Mouse (Mus musculus): ENCODE measurements around the gene Bbs9. TPM values are rescaled to one million over a fixed set of nuclear protein-coding genes. Genes with fewer than 3 reads are reported as not detected.

Bbs9 gene
- polyA plus RNA-seq, 1 experiment from 2014 or later = 7.1 TPM

- TF ChIP-seq CTCF (IDR thresholded peaks at IDR 0.05) = no peak
- TF ChIP-seq EP300 (IDR thresholded peaks at IDR 0.05) = no peak
- Histone ChIP-seq H3K27me3 (replicated peaks; ENCODE audit: insufficient read depth, low read length) (no peaks in the 10 kb centered on the region), H3K4me1 (ENCODE audit: insufficient read depth, low read depth, low read length) (no peaks in the 10 kb centered on the region; the same call in 1 of the 2 replicates), H3K27ac (ENCODE audit: low read length) (peak overlapping the region; percentile 75; the same call in 1 of the 2 replicates), H3K9ac (replicated peaks; ENCODE audit: low read depth) (peak overlapping the region; percentile 54), H3K4me2 (replicated peaks; ENCODE audit: low read depth, low read length) (peak overlapping the region; percentile 88), H3K9me3 (ENCODE audit: low read length) (no peaks in the 10 kb centered on the region), H3K4me3 (ENCODE audit: low read depth, low read length) (peak overlapping the region; percentile 61), H3K36me3 (ENCODE audit: insufficient read depth, low read length) (no peaks in the 10 kb centered on the region)
- WGBS = 3% methylated on average over 10 of the region's 10 CpGs
- ATAC-seq = no peak
- peak; percentile 39 for DNase-seq (ENCODE audit: low spot score)
Observed at GRCm38 (mm10) chr9:22476265-22476664, 750 bp downstream of the Bbs9 start.

GRCm38 (mm10) chr9:22478946-22479345, 3.4 kb downstream of the Bbs9 start:
- no peak for TF ChIP-seq CTCF (IDR thresholded peaks at IDR 0.05)
- TF ChIP-seq EP300 (IDR thresholded peaks at IDR 0.05) = no peak
- H3K9ac ChIP-seq (replicated peaks; ENCODE audit: low read depth) = no peak overlapping the region
- H3K27me3 ChIP-seq (replicated peaks; ENCODE audit: insufficient read depth, low read length) = no peaks in the 10 kb centered on the region
- H3K4me1 ChIP-seq (ENCODE audit: insufficient read depth, low read depth, low read length) = no peaks in the 10 kb centered on the region; the same call in 1 of the 2 replicates
- WGBS = 91% methylated on average over 8 of the region's 8 CpGs
- no peak overlapping the region for H3K4me2 ChIP-seq (replicated peaks; ENCODE audit: low read depth, low read length)
- ATAC-seq (no peak), DNase-seq (ENCODE audit: low spot score) (no peak)
- H3K9me3 ChIP-seq (ENCODE audit: low read length) = no peaks in the 10 kb centered on the region
- H3K36me3 ChIP-seq (ENCODE audit: insufficient read depth, low read length) = no peaks in the 10 kb centered on the region
- H3K27ac ChIP-seq (ENCODE audit: low read length) = no peak overlapping the region
- H3K4me3 ChIP-seq (ENCODE audit: low read depth, low read length) = no peak overlapping the region

GRCm38 (mm10) chr9:22483866-22484561, 8.5 kb downstream of the Bbs9 start:
- Histone ChIP-seq H3K9ac (replicated peaks; ENCODE audit: low read depth) (no peak overlapping the region), H3K4me1 (ENCODE audit: insufficient read depth, low read depth, low read length) (no peaks in the 10 kb centered on the region), H3K27ac (ENCODE audit: low read length) (no peak overlapping the region), H3K4me3 (ENCODE audit: low read depth, low read length) (no peak overlapping the region), H3K36me3 (ENCODE audit: insufficient read depth, low read length) (no peaks in the 10 kb centered on the region), H3K4me2 (replicated peaks; ENCODE audit: low read depth, low read length) (no peak overlapping the region), H3K9me3 (ENCODE audit: low read length) (no peaks in the 10 kb centered on the region), H3K27me3 (replicated peaks; ENCODE audit: insufficient read depth, low read length) (no peaks in the 10 kb centered on the region)
- ATAC-seq (no peak), DNase-seq (ENCODE audit: low spot score) (no peak)
- no peak for TF ChIP-seq CTCF (IDR thresholded peaks at IDR 0.05)
- TF ChIP-seq EP300 (IDR thresholded peaks at IDR 0.05) = no peak
- 89% methylated on average over 8 of the region's 8 CpGs for WGBS

GRCm38 (mm10) chr9:22484562-22485308, 9.2 kb downstream of the Bbs9 start:
- no peaks in the 10 kb centered on the region for H3K9me3 ChIP-seq (ENCODE audit: low read length)
- no peaks in the 10 kb centered on the region for H3K36me3 ChIP-seq (ENCODE audit: insufficient read depth, low read length)
- 63% methylated on average over 12 of the region's 12 CpGs for WGBS
- TF ChIP-seq EP300 (IDR thresholded peaks at IDR 0.05) (no peak), CTCF (IDR thresholded peaks at IDR 0.05) (no peak)
- no peaks in the 10 kb centered on the region for H3K27me3 ChIP-seq (replicated peaks; ENCODE audit: insufficient read depth, low read length)
- H3K4me1 ChIP-seq (ENCODE audit: insufficient read depth, low read depth, low read length) = no peaks in the 10 kb centered on the region
- no peak overlapping the region for H3K4me2 ChIP-seq (replicated peaks; ENCODE audit: low read depth, low read length)
- peak; percentile 54 for ATAC-seq
- H3K27ac ChIP-seq (ENCODE audit: low read length) = no peak overlapping the region
- no peak overlapping the region for H3K4me3 ChIP-seq (ENCODE audit: low read depth, low read length)
- no peak overlapping the region for H3K9ac ChIP-seq (replicated peaks; ENCODE audit: low read depth)
- DNase-seq (ENCODE audit: low spot score) = peak; percentile 33

- ATAC-seq = no peak
- 70% methylated on average over 7 of the region's 7 CpGs for whole genome bisulfite sequencing
- no peaks in the 10 kb centered on the region for H3K4me1 ChIP-seq (ENCODE audit: insufficient read depth, low read depth, low read length)
- no peaks in the 10 kb centered on the region for H3K9me3 ChIP-seq (ENCODE audit: low read length)
- H3K4me3 ChIP-seq (ENCODE audit: low read depth, low read length) = no peak overlapping the region
- no peak for DNase-seq (ENCODE audit: low spot score)
- H3K27ac ChIP-seq (ENCODE audit: low read length) = no peak overlapping the region
- H3K27me3 ChIP-seq (replicated peaks; ENCODE audit: insufficient read depth, low read length) = no peaks in the 10 kb centered on the region
- no peaks in the 10 kb centered on the region for H3K36me3 ChIP-seq (ENCODE audit: insufficient read depth, low read length)
- H3K9ac ChIP-seq (replicated peaks; ENCODE audit: low read depth) = no peak overlapping the region
- no peak overlapping the region for H3K4me2 ChIP-seq (replicated peaks; ENCODE audit: low read depth, low read length)
- TF ChIP-seq CTCF (IDR thresholded peaks at IDR 0.05) = no peak
- TF ChIP-seq EP300 (IDR thresholded peaks at IDR 0.05) = no peak
Observed at GRCm38 (mm10) chr9:22486211-22486610, 10.7 kb downstream of the Bbs9 start.

DNA sequence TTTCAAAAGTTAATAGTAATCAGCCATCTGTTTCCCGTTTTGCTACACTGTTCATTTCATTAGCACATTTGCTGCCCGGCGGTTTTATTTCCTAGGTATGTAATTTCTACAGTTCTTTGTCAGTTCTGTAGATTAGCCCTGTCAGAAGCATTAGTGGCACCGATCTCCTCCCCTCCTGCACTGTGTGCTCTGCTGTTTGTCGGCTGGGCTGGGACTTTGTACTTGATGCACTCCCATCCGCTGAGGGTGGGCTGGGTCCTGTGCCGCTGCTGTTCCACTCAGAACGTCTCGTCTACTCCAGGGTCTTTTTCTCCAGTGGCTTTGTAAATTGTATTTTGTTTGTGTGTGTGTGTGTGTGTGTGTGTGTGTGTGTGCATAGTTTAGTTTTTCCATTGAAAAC, 13.4 kb downstream of the Bbs9 start:
- TF ChIP-seq EP300 (IDR thresholded peaks at IDR 0.05) = no peak
- no peak for TF ChIP-seq CTCF (IDR thresholded peaks at IDR 0.05)
- Histone ChIP-seq H3K27ac (ENCODE audit: low read length) (no peak overlapping the region), H3K4me1 (ENCODE audit: insufficient read depth, low read depth, low read length) (no peaks in the 10 kb centered on the region), H3K4me3 (ENCODE audit: low read depth, low read length) (no peak overlapping the region), H3K27me3 (replicated peaks; ENCODE audit: insufficient read depth, low read length) (no peaks in the 10 kb centered on the region), H3K9ac (replicated peaks; ENCODE audit: low read depth) (no peak overlapping the region), H3K9me3 (ENCODE audit: low read length) (no peaks in the 10 kb centered on the region), H3K4me2 (replicated peaks; ENCODE audit: low read depth, low read length) (no peak overlapping the region), H3K36me3 (ENCODE audit: insufficient read depth, low read length) (no peaks in the 10 kb centered on the region)
- no peak for DNase-seq (ENCODE audit: low spot score)
- WGBS = 46% methylated on average over 9 of the region's 9 CpGs
- no peak for ATAC-seq
